Mouse (Mus musculus) cerebellum, adult 2 months (tissue): ENCODE data around the gene Calhm2.

ENCODE experiments used
- CTCF ChIP-seq: fragments of 200-500 bp; IDR thresholded peaks from 2 replicates; pipeline ENCODE4 v1.5.1; 2011; ENCODE audit warnings: low read depth, mild to moderate bottlenecking, control low read depth, low read length, moderate library complexity, borderline replicate concordance; ENCODE audit not compliant: insufficient read depth
- POLR2A ChIP-seq: fragments of 200-500 bp; IDR thresholded peaks from 2 replicates; pipeline ENCODE4 v1.6.1; 2011; ENCODE audit warnings: low read length, control low read depth, borderline replicate concordance; ENCODE audit not compliant: insufficient read depth

DNA sequence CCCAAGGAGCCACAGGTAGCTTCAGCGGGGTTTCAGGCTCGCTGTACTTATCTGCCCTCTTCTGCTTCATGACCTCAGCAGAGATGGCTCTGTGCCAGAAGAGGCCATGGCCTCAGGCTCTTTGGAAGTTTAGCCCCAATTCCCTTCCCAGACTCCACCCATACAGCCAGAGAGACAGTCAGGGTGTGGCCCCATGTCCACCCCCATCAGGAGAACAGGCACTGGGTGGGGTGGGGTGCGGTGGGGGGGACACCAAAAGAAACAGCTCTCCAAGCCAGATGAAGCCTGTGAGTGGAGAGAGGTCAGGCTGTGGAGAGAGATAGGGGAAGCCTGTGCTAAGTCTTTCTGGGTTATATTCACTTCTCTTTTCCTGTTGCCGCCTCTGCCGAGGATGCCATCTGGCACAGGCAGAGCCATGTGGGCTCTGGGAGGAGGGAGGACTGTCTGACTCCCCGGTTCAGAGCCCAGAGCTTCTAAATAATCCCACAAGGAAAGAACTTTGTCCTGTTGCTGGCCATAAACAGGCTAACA lies 978 bp downstream of the Calhm2 start:
- TF ChIP-seq CTCF (no peak), POLR2A (no peak)
